Mouse (Mus musculus): ENCODE measurements around the gene Arhgdib.

DNA sequence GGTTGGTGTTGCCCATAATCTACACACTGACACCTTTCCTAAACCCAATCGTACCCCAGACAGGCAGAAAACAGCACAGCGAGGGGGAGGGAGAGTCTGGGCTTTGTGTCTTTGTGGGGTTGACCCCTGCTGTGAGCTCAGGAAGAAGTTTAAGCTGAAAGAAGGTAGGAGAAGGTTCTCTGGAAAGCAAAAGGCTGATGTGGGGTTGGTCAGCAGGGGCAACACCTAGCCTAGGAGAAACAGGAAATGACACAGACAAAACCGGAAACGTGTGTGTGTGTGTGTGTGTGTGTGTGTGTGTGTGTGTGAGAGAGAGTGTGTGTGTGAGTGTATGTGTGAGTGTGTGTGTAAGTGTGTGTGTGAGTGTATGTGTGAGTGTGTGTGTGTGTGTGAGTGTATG lies 25.8 kb upstream of the Arhgdib start:
- TF ChIP-seq CTCF (IDR thresholded peaks at IDR 0.05; ENCODE audit: extremely low read depth, insufficient read depth, low read length) (no peak), POLR2A (IDR thresholded peaks at IDR 0.05; ENCODE audit: extremely low read depth, insufficient read depth, low read length) (no peak)
